Mouse (Mus musculus): Measurements from ENCODE around the gene Olfr640.

DNA sequence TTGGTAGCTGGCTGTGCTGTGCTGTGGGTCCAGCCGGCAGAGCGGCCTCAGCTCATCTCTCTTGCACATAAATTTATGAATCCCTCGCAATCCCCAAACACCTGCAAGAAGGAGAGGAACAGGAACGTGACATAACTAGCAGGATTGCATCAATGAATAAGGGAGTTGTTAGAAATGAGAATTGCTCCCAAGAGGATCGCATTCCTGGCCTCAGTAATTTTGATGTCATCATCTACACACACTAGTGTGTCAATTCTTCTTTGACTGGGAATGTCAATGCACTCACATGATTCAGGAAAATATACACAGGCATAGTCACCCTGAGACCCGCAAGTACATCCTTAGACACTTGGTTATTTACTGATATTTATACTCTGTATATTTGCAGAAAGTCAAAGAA is at the start of gene Olfr640:
- no peak for TF ChIP-seq CTCF (IDR thresholded peaks at IDR 0.05; ENCODE audit: low read depth, low read length)
- no peak for TF ChIP-seq POLR2A (IDR thresholded peaks at IDR 0.05; ENCODE audit: extremely low read depth, insufficient read depth, low read length)
